Mouse (Mus musculus) spleen, adult 2 months (tissue): ENCODE results near the gene 1110032A03Rik.

Experiments
- CTCF ChIP-seq: fragments of 200-500 bp; IDR thresholded peaks from 2 replicates; pipeline ENCODE4 v1.5.1; 2011; ENCODE audit warnings: mild to moderate bottlenecking, inconsistent platforms; ENCODE audit not compliant: insufficient read depth, insufficient read length, insufficient replicate concordance; ENCODE audit errors: extremely low read depth
- POLR2A ChIP-seq: fragments of 200-500 bp; IDR thresholded peaks from 2 replicates; pipeline ENCODE4 v1.6.1; 2011; ENCODE audit warnings: low read depth, low read length, inconsistent platforms

DNA sequence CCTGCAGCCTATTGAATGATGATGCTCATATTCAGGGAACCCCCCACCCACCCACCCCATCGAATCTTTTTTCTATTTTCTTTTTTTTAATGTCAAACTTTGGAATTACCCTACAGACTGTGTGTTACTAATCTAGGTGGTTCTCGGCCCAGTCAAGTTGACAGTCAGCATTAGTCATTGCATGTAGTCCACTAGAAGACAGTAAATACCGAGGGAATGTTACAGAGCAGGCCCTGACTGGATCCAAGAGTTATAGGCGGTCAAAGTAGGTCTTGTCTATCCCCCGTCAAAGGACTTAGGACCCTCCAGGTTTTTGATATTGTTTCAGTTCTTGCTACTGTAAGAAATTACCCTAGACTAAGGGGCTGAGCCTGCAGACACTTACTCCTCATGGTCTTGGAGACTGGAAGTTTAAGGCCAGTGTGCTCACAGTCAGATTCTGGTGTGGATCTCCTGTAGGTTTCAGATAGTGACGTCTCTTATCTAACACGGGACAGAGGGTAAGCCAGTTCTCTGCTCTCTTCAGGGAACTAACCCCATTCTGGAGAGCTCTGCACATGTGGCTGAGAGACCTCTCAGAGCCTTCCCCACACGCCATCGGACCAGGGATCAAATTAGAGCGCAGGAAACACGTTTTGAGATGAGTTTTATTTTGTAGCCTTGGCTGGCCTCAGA lies 48.6 kb upstream of the 1110032A03Rik start:
- no peak for TF ChIP-seq CTCF
- TF ChIP-seq POLR2A = no peak
